Mouse (Mus musculus) c-Kit-positive CD71-positive TER-119-positive erythroid progenitor cells, embryonic 14.5 days (primary cell): ENCODE measurements around the gene Spata5.
A peak's percentile ranks its signal among the peaks of the same experiment; 100 is the strongest.

Source experiments
- DNase-seq: peaks from one replicate; pipeline ENCODE4 v3.0.0-alpha.2; 2013; ENCODE audit warnings: low spot score

Gene Spata5

DNA sequence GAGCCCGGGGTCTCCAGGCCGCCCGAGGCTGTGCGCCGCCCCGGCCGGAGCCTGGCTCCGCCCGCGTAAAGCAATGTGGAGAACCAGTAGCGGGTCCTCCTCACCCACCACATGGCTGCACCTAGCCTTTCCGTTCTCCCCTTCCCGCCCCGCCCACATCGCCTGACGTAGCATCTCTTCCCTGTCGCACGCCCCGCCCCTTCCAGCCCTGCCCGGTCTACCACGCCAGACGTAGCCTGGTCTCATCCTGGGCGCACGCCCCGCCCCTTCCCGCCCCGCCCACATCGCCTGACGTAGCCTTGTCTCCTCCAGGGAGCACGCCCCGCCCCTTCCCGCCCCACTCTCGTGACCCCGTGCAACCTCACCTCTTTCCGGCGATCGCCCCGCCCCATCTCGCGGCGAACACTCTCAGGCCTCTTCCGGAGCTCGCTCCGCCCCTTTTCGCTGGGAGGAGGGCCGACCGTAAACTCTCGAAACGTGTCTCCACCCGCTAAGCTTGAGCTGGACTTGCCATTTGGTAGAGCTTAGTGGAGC, at the start of gene Spata5:
Spata5 (plus strand) TSS at position 439 of the 534 bp plus-strand sequence.
- peak; percentile 100 for DNase-seq

DNA sequence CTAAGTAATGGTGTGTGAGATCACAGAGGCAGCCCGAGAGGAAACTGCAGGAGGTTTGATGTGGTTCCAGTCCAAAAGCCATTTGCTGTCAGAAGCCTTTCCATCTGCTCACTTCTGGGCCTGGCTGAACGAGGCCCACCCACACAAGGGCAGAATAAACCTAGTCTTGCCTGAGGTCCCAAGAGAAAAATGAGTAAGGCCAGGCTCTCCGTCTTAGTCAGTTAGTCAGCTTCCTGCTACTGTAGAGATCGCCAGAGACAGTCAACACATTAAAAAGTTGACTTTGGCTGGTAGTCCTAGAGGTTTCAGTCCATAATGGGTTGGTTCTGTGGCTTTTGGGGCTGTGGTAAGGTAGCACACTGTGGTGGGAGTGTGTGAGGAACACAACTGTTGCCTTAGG, 49.3 kb upstream of the Spata5 start:
- no peak for DNase-seq

DNA sequence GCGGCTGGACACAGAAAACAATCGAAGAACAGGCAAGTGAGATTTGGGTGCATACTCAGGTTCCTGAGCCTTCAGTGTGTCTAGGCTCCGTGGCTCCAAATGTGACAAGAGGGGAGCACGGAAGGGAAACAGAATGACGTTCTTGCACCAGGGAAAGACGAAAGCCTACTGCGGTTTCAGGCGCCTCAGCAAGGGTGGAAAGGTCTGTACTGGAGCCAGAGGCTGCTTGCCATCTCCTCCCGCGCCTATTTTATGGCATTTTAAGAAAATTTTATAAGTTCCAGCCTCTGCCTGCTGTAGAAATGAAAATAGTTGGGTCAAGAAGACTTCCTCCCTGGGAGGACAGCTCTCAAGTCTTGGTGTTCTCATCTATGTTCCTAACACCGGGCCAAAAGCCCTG, 46.0 kb upstream of the Spata5 start:
- no peak for DNase-seq

DNA sequence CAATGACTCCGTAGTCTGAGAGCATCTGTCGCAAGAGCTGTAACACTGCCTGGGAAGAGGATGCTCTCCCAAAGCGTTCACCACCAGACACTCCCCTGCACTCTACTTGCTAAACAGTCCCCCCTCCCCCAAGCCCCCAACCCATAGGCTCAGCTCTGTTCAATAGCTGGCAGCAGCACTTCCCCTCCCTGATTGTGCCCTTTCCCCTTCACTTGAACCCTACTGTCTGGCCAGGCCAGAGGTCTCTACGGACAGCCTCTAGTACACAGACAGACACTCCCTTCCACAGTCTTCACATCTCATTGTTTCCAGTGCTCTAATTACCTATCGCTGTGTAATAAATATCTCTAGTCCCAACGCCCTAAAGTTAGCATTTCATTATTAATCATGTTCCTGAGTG, 41.8 kb upstream of the Spata5 start:
- DNase-seq, result no peak

DNA sequence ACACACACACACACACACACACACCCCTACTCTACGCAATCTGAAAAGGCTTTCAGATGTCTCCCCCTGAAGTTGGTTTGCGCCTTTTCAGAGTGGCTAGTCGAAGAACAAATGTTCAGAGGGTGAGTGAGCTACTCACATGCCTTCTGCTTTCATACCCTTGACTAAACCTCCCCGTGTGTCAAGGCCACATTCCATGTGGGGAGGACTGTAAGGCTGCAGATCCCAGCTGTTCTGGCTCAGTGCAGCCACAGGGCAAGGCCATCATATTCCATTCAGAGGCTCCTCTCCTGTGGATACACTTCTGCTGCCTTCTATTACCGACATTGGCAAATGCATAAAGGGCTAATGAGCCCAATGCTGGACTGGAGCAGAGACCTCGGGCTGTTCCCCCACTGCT, 41.3 kb upstream of the Spata5 start:
- no peak for DNase-seq

DNA sequence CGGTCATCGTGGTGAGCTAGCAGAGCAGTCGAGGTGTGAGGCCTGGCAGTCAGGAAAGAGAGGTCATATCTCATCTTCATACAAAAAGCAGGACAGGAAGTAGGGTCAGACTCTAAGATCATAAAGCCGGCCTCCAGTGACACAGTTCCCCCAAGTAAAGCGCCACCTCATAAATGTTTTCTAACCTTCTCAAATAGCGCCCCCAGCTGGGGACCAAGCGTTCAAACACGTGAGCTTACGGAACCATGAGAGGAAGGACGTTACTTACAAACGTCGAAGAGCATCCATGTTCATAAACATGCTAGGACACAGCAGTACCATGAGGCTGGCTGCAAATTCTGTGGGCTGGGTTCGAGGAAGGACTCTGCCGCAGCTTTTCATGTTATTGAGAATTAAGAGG, 40.5 kb upstream of the Spata5 start:
- peak; percentile 9 for DNase-seq

DNA sequence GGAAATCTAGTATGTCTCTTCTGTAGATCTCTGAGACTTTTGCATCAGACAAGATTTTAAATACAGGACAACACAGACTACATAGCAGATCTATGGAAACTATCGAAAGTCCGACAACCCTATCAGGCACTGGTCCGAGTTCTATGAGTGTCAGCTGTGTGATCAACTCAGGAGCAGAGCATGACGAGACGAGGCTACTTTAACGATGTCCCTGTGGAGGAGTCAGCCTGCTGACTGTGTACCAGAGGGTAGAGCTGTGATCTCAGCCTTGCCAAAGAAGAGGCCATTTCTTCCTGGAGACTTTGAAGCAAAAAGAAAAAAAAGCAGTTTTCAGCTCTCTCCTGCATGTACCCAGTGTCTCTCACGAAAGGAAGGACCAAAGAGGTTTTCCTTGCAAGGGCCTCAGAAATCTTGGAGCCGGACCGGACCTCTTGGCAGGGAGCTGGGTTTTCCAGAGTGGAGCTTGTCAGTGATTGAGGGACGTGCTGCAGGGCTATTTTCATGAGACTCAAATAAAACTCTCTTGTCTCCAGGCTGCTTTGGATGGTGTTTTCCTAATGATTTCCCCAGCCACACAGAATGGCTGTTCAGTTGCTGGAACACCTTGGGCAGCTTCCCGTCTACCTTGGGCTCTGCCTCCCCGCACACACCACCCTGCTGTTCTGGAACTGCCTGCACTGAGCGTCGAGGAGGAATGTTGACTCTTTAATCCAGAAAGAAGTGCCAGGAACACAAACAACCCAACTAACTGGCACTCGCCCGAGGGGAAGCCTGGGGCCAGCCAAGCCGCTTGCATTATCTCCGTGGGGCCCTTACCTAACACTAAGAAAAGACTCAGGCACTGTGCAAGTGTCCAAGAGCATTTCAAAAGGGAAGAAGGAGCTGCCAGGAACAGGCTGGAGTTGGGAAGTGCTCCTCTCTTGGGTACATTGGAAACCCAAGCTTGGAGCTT, 39.5 kb upstream of the Spata5 start:
- no peak for DNase-seq

DNA sequence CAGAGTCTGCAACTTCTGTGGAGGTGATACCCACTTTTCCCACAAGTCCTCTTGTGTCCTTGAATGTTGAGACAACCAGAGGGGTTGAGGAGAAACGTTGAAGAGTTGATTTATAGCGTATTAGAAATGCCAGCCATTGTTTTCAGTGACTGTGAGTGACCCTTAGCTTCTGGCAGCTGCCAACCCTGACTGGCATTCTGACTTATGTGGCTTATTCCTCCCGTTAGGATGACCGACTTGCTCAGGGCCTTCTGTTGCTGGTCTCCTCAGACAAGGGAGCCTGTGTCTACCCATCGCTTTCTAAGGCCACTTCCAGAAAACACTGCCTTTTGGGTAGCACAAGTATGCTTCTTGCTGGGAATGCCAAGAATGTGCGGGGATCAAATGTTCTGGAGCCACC, 38.2 kb upstream of the Spata5 start:
- DNase-seq, result no peak

DNA sequence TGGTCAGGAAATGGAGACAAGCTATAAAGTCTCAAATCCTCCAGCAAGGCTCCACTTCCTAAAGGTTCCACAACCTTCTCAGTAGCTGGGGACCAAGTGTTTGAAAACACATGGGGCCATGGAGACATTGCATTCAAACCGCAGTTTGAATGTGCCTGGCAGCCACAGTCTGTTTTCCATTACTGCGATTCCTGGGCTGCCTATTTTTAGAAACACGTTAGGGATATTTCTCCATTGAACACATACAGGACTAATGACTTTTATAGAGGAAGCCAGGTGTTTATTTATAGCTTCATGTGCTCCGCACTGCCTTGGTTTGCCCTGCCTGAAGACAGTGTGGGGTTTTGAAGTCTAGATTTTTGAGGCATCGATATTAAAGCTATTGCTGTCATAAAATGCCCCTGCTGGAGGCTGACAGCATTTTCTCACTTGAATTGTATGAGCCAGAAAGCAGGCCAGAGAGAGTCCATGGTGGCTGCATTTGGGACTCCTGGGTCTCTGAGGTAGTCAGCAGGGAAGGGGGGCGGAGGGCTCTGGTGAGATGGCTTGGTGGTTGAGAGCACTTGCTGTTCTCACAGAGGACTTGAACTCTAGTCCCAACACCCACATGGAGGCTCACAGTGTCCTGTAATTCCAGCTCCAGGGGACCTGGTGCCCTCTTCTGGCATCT, 36.5 kb upstream of the Spata5 start:
- no peak for DNase-seq

DNA sequence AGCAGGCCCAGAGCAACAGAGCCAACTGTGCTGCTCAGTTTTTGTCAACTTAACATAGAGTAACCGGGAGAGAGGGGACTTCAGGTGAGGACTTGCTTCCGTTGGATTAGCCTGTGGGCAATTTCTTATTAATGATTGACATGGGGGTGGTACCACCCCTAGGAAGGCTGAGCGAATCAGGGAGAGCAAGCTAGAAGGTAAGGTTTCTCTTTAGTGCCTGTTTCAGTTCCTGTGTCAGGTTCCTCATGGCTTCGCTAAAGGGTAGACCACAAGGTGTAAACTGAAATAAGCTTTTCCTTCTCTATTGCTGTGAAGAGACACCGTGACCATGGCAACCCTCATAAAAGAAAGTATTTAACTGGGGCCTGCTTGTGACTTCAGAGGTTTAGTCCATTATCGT, 32.4 kb upstream of the Spata5 start:
- DNase-seq, result no peak

DNA sequence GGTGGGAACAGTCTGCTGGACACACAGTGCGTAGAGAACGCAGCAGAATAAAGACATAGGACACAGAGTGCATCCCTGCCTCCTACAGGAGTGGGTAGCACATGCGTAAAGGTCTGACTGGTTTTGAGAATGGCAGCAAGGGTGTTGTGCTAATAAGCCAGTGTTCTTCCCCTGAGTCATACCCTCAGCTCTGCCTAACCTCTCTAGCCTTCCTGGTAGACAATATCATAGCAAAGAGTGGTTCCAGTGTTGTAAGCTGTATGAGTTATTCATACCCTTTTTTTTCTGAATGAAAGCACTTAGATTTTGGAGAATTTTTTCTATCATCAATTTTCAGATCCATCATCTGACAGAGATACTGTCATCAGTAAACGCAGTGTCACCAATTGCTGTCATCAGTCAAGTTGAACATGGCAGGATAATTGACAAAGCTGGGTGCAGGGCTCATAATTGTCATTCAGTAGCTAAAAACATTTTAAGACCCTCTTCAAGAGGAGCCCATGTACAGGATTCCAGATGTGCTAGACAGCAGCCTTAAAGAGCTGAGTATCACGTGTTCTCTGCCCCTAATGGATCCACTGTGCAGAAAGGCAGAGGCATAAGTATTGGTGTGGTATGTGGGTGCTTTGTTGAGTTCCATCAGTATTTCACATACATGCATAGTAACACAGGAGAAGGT, 22.6 kb upstream of the Spata5 start:
- no peak for DNase-seq

DNA sequence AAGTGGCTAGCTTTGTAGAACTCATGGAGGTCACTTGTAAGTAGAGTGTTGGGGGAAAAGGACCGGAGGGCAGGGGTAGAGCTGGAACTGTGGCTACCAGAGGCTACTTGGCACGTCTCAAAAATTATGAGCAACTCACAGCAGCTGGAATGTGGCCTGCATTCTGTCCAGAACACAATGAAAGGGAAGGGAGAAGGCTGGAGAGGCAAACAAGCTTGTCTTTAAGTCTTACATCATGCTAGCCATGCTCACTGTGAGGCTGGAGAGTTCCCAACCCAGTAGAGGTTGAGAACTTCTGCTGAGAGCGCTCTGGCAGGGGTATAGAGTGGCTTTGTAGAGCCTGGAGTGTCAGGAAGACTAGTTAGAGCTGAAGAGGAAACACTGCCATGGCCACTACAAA, 22.1 kb upstream of the Spata5 start:
- DNase-seq, result no peak

DNA sequence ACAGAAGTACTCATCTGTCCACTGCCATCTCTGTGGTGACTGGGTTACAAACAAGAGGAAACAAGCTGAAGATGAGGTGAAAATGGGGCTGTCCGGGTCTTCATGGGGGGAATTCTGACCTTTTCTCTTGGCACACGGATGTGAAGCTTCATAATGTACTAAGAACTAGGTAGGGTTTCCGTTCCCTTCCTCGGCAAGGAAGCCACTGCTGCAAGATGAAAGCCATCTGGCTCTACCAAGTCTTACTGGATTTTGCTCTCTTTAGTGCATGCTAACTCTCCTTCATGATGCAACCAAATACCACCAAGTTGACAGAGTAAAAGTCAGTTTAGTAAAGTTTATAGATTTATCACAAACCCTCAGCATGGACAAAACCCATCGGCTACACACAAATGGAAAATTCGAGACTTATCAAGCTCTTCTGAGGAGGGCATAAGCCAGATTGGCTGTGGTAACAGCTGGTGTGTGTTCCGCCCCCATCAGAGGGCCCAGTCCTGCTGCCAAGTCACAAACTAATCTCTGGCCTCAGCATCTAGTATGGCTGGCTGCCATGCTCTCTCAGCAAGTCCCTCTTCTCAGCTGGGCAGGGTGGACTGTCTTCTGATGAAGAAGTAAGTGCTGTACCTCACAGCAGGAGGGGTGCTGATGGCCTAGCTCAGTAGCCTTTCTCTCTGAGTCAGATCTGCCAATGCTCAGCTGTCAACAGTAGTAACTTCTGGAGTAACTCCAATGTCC, 20.9 kb upstream of the Spata5 start:
- no peak for DNase-seq

DNA sequence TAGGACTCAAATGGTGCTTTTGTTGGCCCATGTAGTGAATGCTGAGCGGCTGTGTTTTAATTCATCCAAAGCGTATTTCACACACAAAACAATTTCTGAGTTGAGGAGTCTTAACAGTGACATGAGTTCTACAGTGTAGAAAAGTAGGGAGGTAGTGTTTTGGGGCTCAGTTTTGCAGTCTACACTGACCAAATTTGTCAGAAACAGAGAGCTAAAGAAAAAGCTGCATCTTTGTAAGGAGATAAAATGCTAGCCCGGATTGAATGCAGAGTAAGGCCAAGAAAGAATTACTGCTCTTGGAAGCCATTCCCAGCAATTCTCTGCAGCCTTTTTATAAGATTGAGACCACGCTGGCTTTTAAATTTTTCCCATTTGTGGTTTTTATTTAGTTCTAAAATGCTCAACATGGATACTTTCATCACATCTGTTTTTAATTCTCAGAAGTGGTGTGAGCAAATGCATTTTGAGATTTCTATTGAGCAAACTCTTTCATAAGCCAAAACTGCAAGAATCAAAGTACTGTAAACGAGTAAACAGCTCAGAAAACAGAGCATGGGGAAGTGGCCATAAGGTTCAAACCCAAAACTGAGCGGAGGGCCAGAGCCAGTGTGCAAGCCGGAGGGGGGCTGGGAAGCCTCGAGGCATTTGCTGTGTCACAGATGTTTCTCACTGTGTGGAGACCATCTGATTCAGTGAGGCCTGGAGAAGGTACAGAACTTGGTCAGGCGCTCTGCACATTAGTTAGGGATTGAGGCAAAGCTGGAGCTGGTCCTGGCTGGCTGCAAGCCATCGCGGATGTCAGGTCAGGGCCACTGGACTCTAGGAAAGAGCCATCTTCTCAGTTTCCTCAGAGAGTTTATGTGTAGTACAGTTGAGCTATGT, 17.7 kb upstream of the Spata5 start:
- no peak for DNase-seq

DNA sequence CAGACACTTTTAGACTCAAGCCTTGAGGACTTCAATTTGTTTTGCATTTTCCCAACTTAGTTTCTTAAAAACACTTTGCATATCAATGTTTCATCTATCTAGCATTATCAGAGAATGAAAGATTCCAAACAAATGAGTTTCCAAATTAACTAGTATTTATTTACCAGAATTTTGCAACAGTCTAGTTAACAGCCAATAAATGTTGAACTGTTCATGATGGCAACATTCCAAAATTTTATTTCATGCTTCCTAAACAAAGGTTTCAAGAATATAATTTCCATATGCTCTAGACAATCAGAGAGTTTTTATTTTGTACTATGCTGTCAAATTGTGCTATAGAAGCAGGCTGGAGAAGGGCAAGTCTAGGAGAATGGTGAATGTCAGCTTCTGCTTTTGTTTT, 12.1 kb upstream of the Spata5 start:
- DNase-seq, result no peak

DNA sequence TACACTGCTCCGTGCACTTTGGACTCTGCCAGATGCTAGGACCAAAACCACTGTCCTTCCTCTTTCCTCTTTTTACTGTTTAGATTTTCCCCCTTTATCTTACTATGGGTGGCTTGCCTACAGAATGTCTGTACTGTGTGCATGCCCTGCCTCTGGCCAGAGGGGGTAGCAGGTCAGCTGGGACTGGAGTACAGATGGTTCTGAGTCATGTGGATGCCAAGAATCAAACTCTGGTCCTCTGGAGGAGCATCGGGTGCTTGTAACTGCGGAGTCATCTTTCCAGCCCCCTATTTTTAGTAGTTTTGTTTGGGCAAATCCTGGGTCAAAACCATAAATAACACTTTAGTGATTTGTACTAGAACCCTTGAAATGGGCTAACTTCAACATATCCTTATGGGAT, 6.2 kb upstream of the Spata5 start:
- no peak for DNase-seq

DNA sequence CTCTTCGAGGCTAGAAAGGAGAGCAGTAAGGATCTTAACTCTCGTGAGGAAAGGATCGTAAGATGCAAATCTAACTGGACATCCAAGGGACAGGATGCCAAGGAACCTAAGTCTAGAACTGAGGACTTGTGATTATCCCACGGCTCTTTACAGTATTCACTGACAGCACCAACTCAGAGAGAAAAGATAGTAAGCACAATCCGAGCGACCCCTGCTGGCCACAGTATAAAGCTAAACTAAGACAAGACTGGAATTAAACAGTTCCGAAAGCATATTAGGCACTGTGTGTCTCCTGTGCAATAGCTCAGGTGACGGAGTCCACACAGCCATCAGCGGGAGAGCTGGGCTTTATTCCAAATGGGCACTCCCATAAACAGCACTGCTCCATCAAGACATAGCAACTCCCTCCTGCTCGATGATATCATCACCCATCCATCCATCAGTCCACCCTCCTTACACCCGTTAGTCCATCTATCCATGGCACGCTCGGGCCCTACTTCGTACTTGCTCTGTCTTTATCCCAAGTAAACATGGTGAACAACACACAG, 5.2 kb upstream of the Spata5 start:
- peak; percentile 67 for DNase-seq

DNA sequence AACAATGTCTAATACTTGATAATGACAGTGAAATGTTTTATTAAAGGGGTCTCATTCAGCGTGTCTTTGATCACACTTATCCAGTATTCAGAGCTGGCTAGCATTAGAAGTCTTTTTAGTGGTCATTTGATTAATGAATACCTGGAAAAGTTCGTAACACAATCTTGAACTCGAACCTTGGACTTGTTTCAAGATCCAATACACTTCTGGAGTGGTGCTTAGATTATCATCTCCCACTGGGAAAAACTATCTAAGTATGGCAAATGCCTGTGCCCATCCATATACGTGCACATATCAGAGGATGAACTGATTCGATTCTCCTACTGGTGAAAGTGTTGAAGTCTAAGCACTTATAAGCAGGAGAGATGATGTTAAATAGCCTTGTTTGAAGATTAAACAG, 1.4 kb upstream of the Spata5 start:
- no peak for DNase-seq

DNA sequence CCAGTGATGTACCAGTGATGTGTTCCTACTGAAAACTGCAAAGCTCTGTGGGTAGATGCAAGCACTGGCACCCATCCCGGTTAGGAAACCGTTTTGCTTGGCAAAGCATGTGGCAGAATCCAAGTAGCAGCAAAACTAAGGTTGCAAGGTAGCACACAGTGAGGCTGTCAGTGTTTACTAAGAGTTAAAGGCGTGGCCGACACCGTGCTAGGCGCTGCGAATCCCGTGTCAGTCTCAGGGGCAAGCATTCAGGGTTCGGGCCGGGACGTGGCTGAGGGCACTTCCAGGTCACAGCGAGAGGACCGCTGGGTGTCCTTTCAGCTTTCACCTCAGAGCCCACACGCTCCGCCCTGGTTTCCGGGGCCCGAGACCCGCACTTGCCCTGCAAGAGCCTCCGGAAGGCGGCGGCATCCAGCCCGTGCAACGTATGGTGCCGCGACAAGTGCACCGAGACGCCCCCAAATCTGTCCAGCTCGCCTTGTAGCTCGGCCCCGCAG, 687 bp upstream of the Spata5 start:
- DNase-seq, result peak; percentile 60

DNA sequence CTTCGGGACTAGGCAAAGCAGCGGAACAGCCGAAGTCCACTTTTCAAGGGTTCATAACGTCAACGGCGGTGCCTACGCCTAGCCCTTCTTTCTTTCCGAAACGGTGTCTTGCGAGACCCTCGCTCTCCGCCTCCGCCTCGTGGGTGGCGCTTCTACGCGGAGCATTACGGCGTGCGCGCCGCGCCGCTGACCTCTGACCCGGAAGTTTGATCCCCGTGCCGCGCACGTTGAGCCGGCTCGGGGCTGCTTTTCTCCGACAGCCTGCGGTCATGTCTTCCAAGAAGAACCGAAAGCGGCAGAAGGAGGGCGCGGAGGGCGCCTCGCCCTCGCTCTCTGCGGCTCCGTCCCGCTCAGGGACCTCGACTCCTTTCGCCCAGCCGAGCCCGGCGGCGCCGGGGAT, 376 bp downstream of the Spata5 start, which contains the start of gene Nudt6:
Nudt6 (minus strand) TSS at position 140 of the 400 bp plus-strand sequence.
- DNase-seq, result peak; percentile 85
